In the genomic region with DNA sequence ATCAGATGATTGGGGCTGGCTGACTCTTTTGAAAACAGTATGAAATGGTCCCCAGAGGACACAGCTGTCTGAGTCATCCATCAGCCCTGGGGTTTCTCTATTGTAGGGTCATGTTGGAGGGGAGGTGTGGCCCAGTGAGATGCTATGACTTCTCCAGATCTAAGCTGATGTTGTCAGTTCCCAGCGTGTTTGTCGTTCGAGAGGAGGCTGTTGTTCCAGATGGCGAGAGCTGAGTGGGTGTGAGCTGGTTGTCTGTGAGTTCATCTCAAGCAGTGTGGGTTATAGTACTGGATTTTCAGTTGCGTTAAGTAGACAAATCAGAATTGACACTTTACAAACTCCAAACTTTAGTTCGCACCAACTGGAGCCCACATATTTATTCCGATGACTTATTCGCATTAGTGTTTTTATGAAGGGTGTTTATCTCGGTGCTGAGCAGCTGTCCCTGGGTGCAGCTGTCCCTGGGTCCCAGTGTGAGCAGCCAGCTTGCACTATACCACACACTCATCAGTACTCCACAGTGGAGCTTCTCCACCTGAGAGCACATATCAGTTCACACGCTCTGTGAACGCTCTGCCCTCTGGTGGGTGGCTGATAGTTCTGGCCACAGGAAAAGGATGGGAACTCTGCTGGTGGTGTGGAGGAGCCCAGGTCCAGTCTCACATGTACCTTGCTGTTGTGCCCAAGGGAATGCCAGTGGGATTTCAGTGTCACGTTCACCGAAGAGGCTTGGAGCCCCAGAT, we compare ENCODE assay signal across 7 mouse cellular contexts.
DNase-seq lines count a peak whose midpoint lies in the region; ATAC-seq lines count a peak whose summit lies in the region.

No protein-coding gene starts in this region.

- H3K4me2 ChIP-seq in limb, embryonic 13.5 days (replicated peaks), result no peak overlapping the region
- H3K4me2 ChIP-seq in hindbrain, embryonic 11.5 days (replicated peaks; ENCODE audit: low read depth, low read length), result no peak overlapping the region
- no peak overlapping the region for H3K4me2 ChIP-seq in neural tube, embryonic 15.5 days

- H3K27ac ChIP-seq in limb, embryonic 13.5 days, result no peak overlapping the region
- no peak overlapping the region for H3K27ac ChIP-seq in limb, embryonic 10.5 days
- H3K27ac ChIP-seq in hindbrain, embryonic 11.5 days (ENCODE audit: low read depth, low read length), result no peak overlapping the region
- H3K27ac ChIP-seq in neural tube, embryonic 15.5 days (replicated peaks), result no peak overlapping the region

- no peak overlapping the region for H3K4me3 ChIP-seq in limb, embryonic 13.5 days
- H3K4me3 ChIP-seq in limb, embryonic 10.5 days, result no peak overlapping the region
- no peak overlapping the region for H3K4me3 ChIP-seq in hindbrain, embryonic 11.5 days (ENCODE audit: low read depth, low read length)
- no peak overlapping the region for H3K4me3 ChIP-seq in neural tube, embryonic 15.5 days (replicated peaks)

- no peak overlapping the region for H3K9ac ChIP-seq in limb, embryonic 13.5 days
- H3K9ac ChIP-seq in hindbrain, embryonic 11.5 days (ENCODE audit: low read depth, low read length), result no peak overlapping the region
- H3K9ac ChIP-seq in neural tube, embryonic 15.5 days (replicated peaks), result no peak overlapping the region

- H3K4me1 ChIP-seq in limb, embryonic 13.5 days, result no peaks in the 10 kb centered on the region
- no peaks in the 10 kb centered on the region for H3K4me1 ChIP-seq in limb, embryonic 10.5 days
- no peaks in the 10 kb centered on the region for H3K4me1 ChIP-seq in hindbrain, embryonic 11.5 days (replicated peaks; ENCODE audit: control insufficient read depth, insufficient read depth, low read length)
- no peaks in the 10 kb centered on the region for H3K4me1 ChIP-seq in neural tube, embryonic 15.5 days

- H3K9me3 ChIP-seq in limb, embryonic 13.5 days, result no peaks in the 10 kb centered on the region
- H3K9me3 ChIP-seq in limb, embryonic 10.5 days (replicated peaks), result no peaks in the 10 kb centered on the region
- H3K9me3 ChIP-seq in hindbrain, embryonic 11.5 days (ENCODE audit: control insufficient read depth, low read length), result no peaks in the 10 kb centered on the region
- H3K9me3 ChIP-seq in neural tube, embryonic 15.5 days (replicated peaks), result no peaks in the 10 kb centered on the region

- no peaks in the 10 kb centered on the region for H3K27me3 ChIP-seq in limb, embryonic 13.5 days
- H3K27me3 ChIP-seq in limb, embryonic 10.5 days (ENCODE audit: low read depth, poor library complexity, severe bottlenecking), result no peaks in the 10 kb centered on the region
- no peaks in the 10 kb centered on the region for H3K27me3 ChIP-seq in hindbrain, embryonic 11.5 days (ENCODE audit: control insufficient read depth, insufficient read depth, low read length)
- H3K27me3 ChIP-seq in neural tube, embryonic 15.5 days (replicated peaks), result no peaks in the 10 kb centered on the region

- WGBS in limb, embryonic 13.5 days, result 84% methylated on average over 13 of the region's 13 CpGs
- 90% methylated on average over 13 of the region's 13 CpGs for WGBS in limb, embryonic 10.5 days
- 86% methylated on average over 13 of the region's 13 CpGs for WGBS in hindbrain, embryonic 11.5 days
- WGBS in neural tube, embryonic 15.5 days, result 83% methylated on average over 13 of the region's 13 CpGs

- H3K36me3 ChIP-seq in limb, embryonic 13.5 days, result no peaks in the 10 kb centered on the region
- no peaks in the 10 kb centered on the region for H3K36me3 ChIP-seq in limb, embryonic 10.5 days
- no peaks in the 10 kb centered on the region for H3K36me3 ChIP-seq in hindbrain, embryonic 11.5 days (ENCODE audit: control insufficient read depth, insufficient read depth, low read length)
- no peaks in the 10 kb centered on the region; the same call in 1 of the 2 replicates for H3K36me3 ChIP-seq in neural tube, embryonic 15.5 days

- ATAC-seq in limb, embryonic 13.5 days (ENCODE audit: low FRiP score, low read depth), result 0 out of 2 replicates have a peak, but pooled peaks have one; percentile 40
- no peak for ATAC-seq in hindbrain, embryonic 11.5 days (ENCODE audit: low FRiP score)
- ATAC-seq in neural tube, embryonic 15.5 days (ENCODE audit: low FRiP score), result peak; percentile 56

- no peak for DNase-seq in limb, embryonic 10.5 days (ENCODE audit: low spot score)
- peak; percentile 75 for DNase-seq in cerebellum, adult 9-10 months
- peak; percentile 15 for DNase-seq in hindbrain, embryonic 11.5 days (ENCODE audit: low spot score)
- DNase-seq in adrenal gland, postnatal 14 days, result no peak
- no peak for DNase-seq in adrenal gland, adult (ENCODE audit: inconsistent age in 2 of 2, low spot score in 1 of 2)

Comparison
In these comparisons a context has a peak if more than half of its experiments do, and no peak if none do; other contexts are left out.
1. DNase-seq: peak in cerebellum, adult 9-10 months (single experiment) and hindbrain, embryonic 11.5 days (single experiment); none in limb, embryonic 10.5 days (single experiment), adrenal gland, postnatal 14 days (single experiment) and adrenal gland, adult (0 of 2).